Mouse (Mus musculus) olfactory bulb, adult 2 months (tissue): ENCODE data around the gene Rrp1.

Source experiments
- CTCF ChIP-seq: fragments of 200-500 bp; IDR thresholded peaks from 2 replicates; pipeline ENCODE4 v1.5.1; 2012; ENCODE audit warnings: low read depth, mild to moderate bottlenecking, low read length, moderate library complexity; ENCODE audit not compliant: insufficient read depth
- POLR2A ChIP-seq: fragments of 200-500 bp; IDR thresholded peaks from 2 replicates; pipeline ENCODE4 v1.6.1; 2012; ENCODE audit warnings: mild to moderate bottlenecking, low read depth, low read length, moderate library complexity; ENCODE audit not compliant: insufficient read depth

DNA sequence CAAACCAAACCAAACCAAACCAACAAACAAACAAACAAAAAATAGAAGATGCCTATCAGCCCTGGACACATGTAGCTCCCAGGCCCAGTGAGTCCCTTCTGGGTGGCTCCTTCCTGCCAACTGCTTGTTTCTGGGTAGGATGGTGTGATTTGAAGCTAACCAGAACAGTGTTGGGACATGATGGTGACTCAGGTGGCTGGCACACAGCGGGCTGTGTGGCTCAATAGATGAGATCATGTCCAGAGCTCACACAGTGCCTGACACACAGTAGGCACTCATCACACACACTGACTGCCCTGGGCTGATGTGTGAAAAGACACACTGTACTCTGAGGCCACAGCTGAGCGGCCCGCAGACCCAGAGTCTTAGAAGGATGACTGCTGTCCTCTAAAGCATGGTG, 33.4 kb upstream of the Rrp1 start:
- TF ChIP-seq CTCF (no peak), POLR2A (no peak)
